Mouse (Mus musculus) ovary, postnatal 14 days (tissue): ENCODE data around the gene Flt1.
A peak's percentile ranks its signal among the peaks of the same experiment; 100 is the strongest.

Experiments used
- DNase-seq: peaks from one replicate; pipeline ENCODE4 v3.0.0; 2022; ENCODE audit warnings: low spot score

The Flt1 gene

DNA sequence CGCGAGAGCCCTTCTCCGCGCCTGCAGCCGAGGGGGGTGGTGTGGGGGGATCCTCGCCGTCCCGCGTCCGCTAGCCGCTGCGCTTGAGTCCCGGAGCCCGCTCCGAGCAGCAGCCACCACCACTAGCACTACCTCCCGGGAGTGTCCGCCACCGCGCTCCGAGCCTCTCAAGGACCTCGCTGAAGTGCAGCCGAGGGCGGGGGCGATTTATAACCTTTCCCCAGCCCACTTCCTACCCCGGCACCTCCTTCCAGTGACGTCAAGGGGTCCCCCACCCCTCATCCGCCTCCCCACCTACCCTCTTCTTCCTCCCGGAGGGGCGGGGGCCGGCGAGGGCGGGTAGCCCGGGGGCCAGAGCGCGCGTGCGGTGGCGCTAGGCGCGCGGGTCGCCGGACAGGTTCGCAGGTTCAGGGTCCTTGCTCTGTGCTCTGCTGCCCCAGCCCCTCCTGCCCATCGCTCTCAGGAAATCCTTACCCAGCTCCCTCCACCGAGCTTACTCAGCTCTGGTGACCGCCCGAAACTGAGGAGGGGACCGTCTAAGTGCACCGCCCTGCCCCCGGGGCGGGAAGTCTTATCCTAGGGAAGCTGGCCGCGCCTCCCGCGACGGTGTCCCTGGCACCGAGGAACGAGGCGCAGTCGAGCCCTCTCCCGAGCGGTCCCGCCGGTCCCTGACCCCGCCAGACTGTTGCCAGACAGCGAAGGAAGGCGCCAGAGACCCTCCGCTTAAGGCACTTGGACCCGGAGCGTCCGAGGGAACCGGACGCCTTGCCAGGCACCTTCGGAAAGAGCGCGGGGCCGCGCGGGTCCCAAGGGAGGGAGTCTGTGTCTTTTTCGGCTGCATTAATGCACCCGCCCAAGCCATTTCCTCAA is at the start of gene Flt1:
TSS of gene Flt1 (minus strand) at position 181 of the 870 bp plus-strand sequence.
- DNase-seq, result no peak

DNA sequence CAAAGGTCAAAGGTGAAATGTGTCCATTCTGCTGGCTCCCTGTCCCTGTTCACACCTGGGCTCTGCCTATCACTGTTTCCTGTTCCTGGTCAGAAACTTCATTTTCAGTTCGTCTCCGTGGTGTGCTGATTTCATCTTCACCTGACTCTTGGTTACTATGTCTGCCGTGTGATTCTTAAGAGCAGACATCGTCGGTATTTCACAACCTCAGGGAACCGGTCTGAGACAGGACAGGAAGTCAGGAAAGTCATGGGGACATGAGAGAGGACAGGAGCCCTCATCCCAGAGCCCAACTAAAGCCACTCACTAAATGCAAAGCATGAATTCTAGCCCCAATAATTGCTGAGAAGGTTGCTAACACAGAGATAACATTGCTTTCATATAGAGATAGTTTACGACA is 49.4 kb upstream of the Flt1 start:
- no peak for DNase-seq

GRCm38 (mm10) chr5:147769918-147770317 is 44.1 kb upstream of the Flt1 start:
- no peak for DNase-seq

GRCm38 (mm10) chr5:147764061-147764460 is 38.2 kb upstream of the Flt1 start:
- DNase-seq, result no peak

DNA sequence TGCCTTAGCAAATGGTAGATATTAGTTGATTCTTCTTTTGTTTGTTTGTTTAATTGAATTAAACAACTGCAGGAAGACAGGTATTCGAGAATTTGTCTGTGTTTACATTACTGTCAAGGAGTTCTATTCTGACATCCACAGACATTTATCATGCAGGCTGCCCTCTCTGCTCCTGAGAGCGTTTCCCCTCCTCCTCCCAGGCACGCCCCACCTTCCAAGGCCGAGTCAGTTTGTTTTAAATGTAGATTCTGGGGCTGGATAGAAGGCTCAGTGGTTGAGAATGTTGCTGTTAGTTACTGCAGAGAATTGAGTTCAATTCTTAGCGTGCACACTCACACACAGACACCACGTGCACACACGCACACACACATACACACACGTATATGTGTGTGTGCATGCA is 36.2 kb upstream of the Flt1 start:
- DNase-seq, result no peak

DNA sequence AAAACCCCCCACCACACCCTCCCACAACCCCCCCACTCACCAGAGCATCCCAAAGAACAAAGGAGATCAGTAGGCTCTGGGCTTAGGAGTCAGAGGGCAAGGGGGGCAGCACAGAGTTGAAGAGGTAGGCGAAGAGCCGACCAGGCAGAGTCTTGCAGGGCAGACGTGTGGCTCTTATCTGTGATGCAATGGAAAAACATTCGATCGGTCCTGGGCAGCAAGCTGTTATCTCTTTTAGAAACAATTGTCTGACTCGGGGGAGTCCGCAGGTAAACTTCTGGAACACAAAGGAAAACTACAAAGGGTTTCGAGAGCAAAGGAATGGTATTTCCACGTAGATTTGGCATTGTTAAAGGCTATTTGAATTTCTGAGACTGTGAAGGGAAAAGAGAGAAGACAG is 35.5 kb upstream of the Flt1 start:
- no peak for DNase-seq

DNA sequence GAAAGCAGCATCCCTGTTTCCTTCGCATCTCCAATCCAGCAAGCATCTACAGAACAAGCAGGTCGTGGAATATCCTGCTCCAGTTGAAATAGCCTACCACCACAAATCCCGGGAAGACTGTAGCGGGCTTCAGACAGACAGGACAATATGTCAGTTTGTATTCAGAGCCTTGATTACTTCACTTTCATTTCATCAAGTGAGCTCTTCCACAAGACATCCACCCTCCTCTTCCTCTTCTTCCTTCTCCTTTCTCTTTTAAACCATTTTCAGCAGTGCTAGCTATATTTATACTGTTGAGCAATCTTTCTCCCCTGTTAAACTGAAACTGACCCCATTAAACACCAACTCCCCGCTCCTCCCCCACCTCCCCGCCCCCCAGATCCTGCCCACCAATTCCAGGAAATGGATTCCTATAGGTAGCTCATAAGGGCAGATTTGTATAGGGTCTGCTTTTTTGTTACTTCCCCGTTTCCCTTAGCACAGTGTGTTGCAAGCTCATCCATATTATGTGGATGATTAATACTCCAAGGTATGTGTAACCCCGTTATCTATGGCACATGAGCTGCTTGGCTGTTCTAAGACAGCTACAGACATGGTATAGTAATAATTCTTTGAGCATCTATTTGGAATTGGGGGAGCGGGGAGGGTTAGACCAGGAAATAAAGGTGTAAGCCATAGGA is 33.0 kb upstream of the Flt1 start:
- no peak for DNase-seq

GRCm38 (mm10) chr5:147757832-147758587 is 32.2 kb upstream of the Flt1 start:
- no peak for DNase-seq

GRCm38 (mm10) chr5:147752914-147753341 is 27.1 kb upstream of the Flt1 start:
- no peak for DNase-seq

DNA sequence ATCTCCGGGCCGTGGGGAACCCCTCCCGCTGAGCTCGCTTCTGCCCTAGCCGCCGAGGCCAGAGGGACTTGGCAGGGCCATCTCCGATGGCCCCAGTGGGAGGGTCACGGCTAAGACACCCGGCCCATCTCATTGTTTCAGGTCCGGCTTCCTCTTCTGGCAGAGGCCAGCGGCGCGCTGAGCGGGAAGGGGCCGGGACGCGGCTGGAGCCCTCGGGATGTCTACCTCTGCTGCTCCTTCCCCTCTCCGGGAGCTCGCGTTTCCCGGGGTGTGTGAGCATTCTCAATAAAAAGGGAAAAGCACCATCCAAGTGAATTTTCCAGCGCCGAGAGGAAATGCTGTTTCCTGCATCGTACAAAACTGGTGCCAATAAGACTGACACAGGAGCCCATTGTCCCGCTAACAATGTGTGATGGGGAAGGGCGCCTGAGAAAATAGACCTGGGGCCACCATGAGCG is 25.9 kb upstream of the Flt1 start:
- no peak for DNase-seq

- DNase-seq, result no peak
These were observed 24.2 kb upstream of the Flt1 start for GRCm38 (mm10) chr5:147749972-147750371.

DNA sequence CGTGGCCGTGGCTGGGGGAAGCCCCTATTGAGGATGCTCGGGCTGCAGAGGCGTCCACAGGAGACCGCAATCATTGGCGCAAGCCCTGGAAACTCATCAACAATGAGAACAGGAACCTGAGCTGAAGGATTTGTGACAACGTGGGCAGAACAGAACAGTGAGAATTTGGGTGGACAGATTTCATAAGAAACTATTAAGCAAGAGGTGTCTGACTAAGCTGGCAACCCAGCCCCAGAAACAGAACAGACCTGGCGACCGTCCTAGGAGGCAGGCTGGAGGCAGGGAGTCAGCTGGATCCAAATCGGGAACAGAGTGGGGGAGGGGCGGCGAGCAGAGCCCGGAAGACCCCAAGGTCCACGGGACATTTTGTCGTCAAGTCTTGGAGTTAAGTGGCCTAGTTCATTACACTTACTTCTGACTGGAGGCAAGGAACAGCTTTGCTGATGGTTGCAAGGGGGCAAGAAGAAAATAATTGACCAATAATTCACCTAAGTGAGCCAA is 22.3 kb upstream of the Flt1 start:
- peak; percentile 18 for DNase-seq

DNA sequence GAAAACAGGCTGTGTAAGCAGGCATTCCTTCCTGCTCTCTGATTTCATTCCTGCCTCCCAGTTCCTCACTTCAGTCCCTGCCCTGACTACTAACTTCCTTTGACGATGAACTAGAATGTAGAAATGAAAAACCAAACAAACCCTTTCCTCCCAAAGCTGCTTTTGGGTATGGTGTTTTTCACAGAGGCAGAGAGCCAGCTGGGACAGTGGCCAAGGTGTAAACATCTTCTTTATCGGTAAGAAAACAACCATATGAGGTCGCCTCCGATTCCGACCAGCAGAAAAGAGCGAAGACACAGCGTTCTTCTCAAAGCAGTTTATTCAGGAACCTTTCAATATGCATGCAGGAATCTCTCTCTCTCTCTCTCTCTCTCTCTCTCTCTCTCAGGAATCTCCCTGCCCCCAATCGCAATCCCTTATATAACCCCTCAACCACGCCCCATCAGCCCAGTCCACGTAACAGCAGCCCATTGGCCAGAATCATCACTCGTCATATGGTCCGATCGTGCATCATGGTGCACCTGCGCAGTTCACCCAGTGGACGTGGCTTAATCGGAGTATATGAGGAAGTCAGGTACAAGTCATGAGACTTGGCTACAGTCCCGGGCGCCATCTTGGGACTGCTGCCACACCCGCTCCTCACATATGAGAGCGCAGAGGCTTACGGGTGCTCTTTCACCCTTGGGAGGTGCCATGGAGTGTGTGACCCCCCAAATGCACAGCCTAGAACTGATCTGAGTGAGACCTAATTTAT is 19.3 kb upstream of the Flt1 start:
- no peak for DNase-seq

DNA sequence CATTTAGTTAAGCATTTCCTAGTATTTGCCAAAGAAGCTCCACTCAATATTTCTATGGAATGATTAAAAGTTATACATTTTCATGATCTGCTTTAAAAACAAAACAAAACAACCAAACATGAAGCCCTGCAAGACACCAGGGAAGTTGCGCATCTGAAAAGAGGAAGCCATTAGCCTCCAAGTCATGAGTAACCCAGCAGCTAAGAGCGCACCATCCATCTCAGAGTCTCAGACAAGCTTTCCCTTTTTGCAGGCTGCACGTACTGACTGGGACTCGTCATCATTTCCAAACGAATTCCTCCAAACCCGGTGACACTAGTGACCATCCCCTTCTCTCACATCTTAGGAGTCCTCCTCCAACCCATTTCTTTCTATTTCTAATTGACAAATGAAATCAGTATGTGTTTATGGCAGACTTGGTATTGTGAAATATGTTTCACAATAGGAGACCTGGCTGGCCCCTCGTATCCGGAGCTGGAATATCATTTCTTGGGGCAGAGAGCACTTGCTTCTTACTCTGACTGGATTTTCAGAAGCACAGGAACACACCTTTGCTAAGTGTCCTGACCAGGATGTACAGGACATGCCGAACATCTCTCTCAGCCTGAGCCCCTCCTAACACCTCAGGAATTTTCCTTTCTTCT is 16.8 kb upstream of the Flt1 start:
- DNase-seq, result no peak

GRCm38 (mm10) chr5:147736766-147737280 is 11.0 kb upstream of the Flt1 start:
- DNase-seq, result no peak

DNA sequence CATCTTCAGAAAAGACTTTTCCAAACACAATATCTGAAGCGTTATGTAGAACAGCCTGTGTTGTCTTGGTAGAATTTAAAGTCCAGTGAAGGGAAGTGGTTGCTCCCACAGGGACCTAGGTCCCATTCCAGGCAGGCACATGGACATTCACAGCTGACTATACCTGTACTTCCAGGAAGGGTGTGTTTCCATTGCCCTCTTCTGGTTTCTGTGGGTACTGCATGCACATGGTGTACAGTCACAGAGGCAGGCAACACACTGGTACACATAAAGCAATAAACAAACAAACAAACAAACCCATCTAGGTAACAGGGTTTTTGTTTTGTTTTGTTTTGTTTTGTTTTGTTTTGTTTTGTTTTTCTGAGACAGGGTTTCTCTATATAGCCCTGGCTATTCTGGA is 7.9 kb upstream of the Flt1 start:
- DNase-seq, result no peak

GRCm38 (mm10) chr5:147732926-147733325 is 7.1 kb upstream of the Flt1 start:
- no peak for DNase-seq

GRCm38 (mm10) chr5:147727481-147727880 is 1.7 kb upstream of the Flt1 start:
- DNase-seq, result no peak

DNA sequence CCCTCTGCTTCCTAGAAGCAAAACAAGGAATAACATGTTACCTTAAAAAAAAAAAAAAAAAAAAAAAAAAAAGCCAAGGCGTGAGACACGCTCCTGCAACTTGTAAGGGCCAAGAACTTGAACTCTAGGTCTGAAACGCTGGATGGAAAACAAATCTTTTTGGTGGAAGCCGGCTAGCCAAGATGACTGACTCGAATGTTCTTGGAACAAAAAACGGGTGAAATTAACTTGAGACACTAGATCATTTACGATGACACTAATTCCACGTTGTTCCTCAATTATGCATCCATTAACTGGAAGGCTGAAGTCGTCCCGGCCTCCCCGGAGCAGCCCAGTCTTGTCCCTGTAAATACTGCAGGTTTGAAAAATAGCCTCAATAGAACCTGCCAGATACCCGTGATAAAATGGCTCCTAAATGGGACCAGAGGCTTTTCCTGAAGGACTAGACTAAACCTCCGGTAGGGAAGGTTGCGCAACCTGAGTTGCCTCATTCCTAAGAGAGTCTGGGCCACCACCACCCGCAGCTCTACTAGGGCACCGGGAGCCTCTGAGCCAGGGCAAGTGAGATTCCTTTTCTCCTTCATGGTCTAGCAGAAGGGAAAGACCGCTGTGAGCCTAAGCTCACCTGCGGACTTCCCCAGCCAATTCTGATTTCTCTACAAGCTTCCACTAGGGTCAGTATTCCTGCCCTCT is 1.0 kb upstream of the Flt1 start:
- no peak for DNase-seq
